Mouse (Mus musculus) adrenal gland, postnatal 4 days (tissue): ENCODE data around the gene Chmp4b. TPM values are rescaled to one million over a fixed set of nuclear protein-coding genes. Genes with fewer than 3 reads are reported as not detected.

Experiments used
- DNase-seq, 2 experiments: peaks; one replicate each; pipeline ENCODE4 v3.0.0; 2021 to 2022; ENCODE audit warnings: low spot score in 2 of 2, mixed read lengths in 2 of 2
- long read RNA-seq, 2 experiments: library from polyadenylated mRNA; stranded (forward); transcript quantifications; one replicate each; pipeline ENCODE4 v2.0.0; 2021
- total RNA-seq, 2 experiments: library from RNA; stranded (reverse); gene quantifications; 2 replicates each; pipeline ENCODE4 v1.2.3; 2021

The Chmp4b gene
- total RNA-seq: 100 to 1,000 TPM; 214 to 228 TPM
- long read RNA-seq, experiment 1, partial matches to known transcripts: 1 of 16 reads
- long read RNA-seq, experiment 1, other reads (novel, unspliced or antisense): 13 of 16 reads
- long read RNA-seq, experiment 2, transcript Chmp4b-201 (5 exons, 1,616 nt): major isoform, 33 of 55 reads
- long read RNA-seq, experiment 2, partial matches to known transcripts: 17 of 55 reads
- long read RNA-seq, experiment 2, other reads (novel, unspliced or antisense): 5 of 55 reads

- no peak for DNase-seq
Measured at GRCm38 (mm10) chr2:154651363-154651762, at the start of gene Chmp4b. TSS of gene Chmp4b (plus strand) at chr2:154651705.

- no peak for DNase-seq
Measured at GRCm38 (mm10) chr2:154603007-154603637, 48.4 kb upstream of the Chmp4b start.

GRCm38 (mm10) chr2:154603638-154604153, 47.8 kb upstream of the Chmp4b start, which contains the start of gene Pxmp4:
TSS of gene Pxmp4 (minus strand) at chr2:154603708.
- peak; percentile 90 to 96 for DNase-seq

- no peak for DNase-seq
Measured at GRCm38 (mm10) chr2:154604156-154604555, 47.3 kb upstream of the Chmp4b start.

- DNase-seq: no peak
Measured at GRCm38 (mm10) chr2:154606965-154607364, 44.5 kb upstream of the Chmp4b start.

GRCm38 (mm10) chr2:154609050-154609767, 42.3 kb upstream of the Chmp4b start:
- no peak for DNase-seq

GRCm38 (mm10) chr2:154613118-154614115, 38.1 kb upstream of the Chmp4b start, which contains the start of the genes Zfp341 and 4930519P11Rik:
TSS of gene Zfp341 (plus strand) at chr2:154613297.
TSS of gene 4930519P11Rik (minus strand) at chr2:154613437.
- DNase-seq: peak; percentile 79 to 83

GRCm38 (mm10) chr2:154614841-154615576, 36.5 kb upstream of the Chmp4b start:
- no peak for DNase-seq

- DNase-seq: no peak
Measured at GRCm38 (mm10) chr2:154615674-154616073, 35.8 kb upstream of the Chmp4b start.

GRCm38 (mm10) chr2:154617061-154617460, 34.4 kb upstream of the Chmp4b start:
- DNase-seq: no peak

GRCm38 (mm10) chr2:154621684-154622083, 29.8 kb upstream of the Chmp4b start:
- no peak for DNase-seq

GRCm38 (mm10) chr2:154624137-154624536, 27.4 kb upstream of the Chmp4b start:
- no peak for DNase-seq

GRCm38 (mm10) chr2:154630531-154630930, 21.0 kb upstream of the Chmp4b start:
- DNase-seq: no peak

- no peak for DNase-seq
Measured at GRCm38 (mm10) chr2:154632203-154632780, 19.2 kb upstream of the Chmp4b start.

- DNase-seq: no peak
Measured at GRCm38 (mm10) chr2:154633039-154633742, 18.3 kb upstream of the Chmp4b start.

- no peak for DNase-seq
Measured at GRCm38 (mm10) chr2:154633876-154634644, 17.4 kb upstream of the Chmp4b start.

- DNase-seq: no peak
Measured at GRCm38 (mm10) chr2:154635826-154636225, 15.7 kb upstream of the Chmp4b start.

GRCm38 (mm10) chr2:154638521-154638920, 13.0 kb upstream of the Chmp4b start:
- DNase-seq: no peak
